Mouse (Mus musculus): ENCODE data around the gene Htatsf1. TPM values are rescaled to one million over a fixed set of nuclear protein-coding genes. Genes with fewer than 3 reads are reported as not detected.
A peak's percentile ranks its signal among the peaks of the same experiment; 100 is the strongest.

Gene Htatsf1
- total RNA-seq (2021): 10 to 100 TPM; 54.0 to 56.2 TPM

DNA sequence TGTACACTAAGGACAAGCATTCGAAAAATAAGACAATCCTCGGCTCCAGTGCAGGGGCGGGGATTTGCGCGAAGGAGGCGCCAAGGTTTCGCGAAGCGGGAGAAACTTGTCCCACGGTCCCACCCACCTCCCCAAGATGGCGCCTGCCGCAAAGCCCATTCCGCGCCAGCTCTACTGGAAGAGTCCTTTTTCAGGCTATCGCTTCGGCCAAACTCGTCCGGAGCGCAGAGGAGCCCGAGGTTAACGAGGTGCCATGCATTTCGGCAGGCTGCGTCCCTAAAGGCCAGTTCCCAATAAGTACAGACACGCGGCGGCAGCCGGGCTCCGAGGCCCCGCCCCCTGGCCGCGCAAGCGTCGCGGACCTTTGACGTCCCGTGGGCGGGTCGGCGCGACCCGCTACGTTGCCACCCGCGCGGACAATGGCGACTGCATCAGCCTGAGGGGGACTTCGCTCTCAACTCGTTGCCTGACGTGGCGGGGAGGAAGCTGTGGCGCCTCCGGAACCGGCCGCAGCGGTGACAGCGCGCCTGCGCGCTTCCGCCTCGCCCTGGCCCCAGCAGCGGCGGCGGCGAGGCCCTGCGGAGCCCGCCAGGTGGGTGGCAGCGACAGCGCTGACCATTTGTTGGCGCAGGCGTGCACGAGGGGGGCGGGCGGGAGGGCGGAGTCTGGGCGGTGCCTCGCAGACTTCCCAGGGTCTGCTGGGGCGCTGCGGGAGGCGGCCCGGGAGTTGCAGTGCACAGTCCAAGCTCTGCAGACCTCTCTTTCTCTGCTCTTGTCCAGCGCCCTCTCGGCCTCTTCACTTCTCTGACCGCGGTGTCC is at the start of gene Htatsf1:
Gene Htatsf1, plus strand, starts transcription at position 410 of the 819 bp plus-strand sequence.
- peak; percentile 81 for DNase-seq

GRCm38 (mm10) chrX:57012891-57013290 is 40.5 kb upstream of the Htatsf1 start:
- DNase-seq: no peak

- no peak for DNase-seq
Measured at GRCm38 (mm10) chrX:57042774-57043173, 10.6 kb upstream of the Htatsf1 start, which contains the start of gene Brs3. Brs3 (plus strand) TSS chrX:57043074.

GRCm38 (mm10) chrX:57043869-57044268 is 9.5 kb upstream of the Htatsf1 start:
- DNase-seq: no peak

GRCm38 (mm10) chrX:57052848-57053173 is 572 bp upstream of the Htatsf1 start:
- no peak for DNase-seq

DNA sequence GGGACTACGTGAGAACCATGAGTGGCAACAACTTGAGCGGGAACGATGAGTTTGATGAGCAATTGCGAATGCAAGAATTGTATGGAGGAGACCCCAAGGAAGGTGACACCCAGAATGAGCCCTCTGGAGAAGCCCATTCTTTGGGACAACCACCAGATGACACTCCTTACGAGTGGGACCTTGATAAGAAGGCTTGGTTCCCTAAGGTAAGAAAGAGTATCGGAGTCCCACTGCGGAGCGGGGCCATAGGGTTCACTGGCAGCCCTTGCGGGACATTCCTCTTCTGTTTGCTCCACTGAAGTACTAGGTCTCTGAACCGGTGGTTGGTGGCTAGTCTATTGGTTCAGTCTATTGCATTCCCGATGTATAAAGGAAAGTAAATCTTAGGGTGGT is 606 bp downstream of the Htatsf1 start:
- DNase-seq: no peak

DNA sequence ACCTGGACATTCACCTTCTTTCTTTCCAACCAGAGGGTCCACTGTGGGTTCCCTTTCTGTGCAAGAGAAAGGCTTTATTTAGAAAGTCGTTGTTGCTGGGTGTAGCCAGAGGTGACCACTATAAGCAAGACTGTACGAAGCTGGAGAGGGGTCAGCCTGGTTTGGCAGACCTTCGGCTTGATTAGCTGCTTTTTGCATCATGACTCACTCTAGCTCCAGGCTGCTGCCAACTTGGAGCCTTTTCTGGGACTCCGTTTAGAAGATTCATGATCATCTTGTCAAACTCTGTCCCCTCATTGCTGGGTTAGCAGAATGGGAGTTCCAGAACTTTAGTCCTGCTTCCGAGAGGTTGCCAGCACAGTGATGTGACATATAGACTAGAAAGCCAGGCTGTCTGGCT is 28.1 kb downstream of the Htatsf1 start:
- DNase-seq: peak; percentile 14

- DNase-seq: no peak
Measured at GRCm38 (mm10) chrX:57087806-57088205, 34.4 kb downstream of the Htatsf1 start, which contains the start of gene Vgll1. Vgll1 (plus strand) TSS chrX:57088106.

DNA sequence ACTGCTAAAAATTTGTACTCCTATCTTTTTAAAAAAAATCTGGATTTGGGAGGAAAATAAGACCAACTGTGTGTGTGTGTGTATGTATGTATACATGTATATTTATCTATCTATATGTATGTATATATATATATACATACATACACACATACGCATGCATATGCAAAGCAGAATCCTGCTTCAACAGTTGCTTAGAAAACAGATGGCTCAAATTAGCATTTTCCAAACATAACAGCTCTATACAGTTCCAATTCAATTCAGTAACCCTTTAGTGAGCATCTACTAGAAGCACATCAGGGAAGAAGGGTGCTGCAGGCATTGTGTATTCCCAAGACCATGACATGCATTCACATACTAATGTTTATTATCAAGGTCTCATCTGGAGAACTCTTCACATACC is 50.0 kb downstream of the Htatsf1 start:
- DNase-seq: no peak

DNA sequence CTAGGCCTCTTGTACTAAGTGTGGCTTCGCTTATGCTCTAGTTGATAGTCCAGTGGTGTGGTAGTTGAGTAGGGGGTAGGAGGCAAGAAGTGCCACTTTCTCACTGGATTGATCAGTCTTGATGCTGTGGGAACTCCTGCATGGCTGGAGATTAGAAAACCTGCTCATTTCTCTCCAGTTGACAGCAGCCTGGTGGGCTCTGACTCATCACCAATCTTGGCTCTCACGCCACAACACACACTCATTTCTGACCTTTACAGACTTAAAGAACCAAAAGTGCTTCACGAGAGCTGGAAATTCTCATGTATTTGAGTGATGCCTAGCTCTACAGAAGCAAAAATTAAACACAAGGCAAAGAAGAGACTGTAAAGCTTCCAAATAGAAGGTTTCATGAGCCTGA is 53.6 kb downstream of the Htatsf1 start:
- no peak for DNase-seq

Other genes starting within 250 kb of the Htatsf1 start
- gene Map7d3, start 231.3 kb upstream of the Htatsf1 start, total RNA-seq (2021): 1 to 10 TPM; 3.2 to 4.3 TPM
- gene Adgrg4, start 183.4 kb upstream of the Htatsf1 start, total RNA-seq (2021): not detected
- gene Brs3, start 10.5 kb upstream of the Htatsf1 start, total RNA-seq (2021): not detected
- not detected for gene Vgll1, start 34.5 kb downstream of the Htatsf1 start, total RNA-seq (2021)
- gene Cd40lg, start 158.6 kb downstream of the Htatsf1 start, total RNA-seq (2021): not detected